Mouse (Mus musculus) midbrain, embryonic 13.5 days (tissue): ENCODE measurements around the gene C730034F03Rik. TPM values are rescaled to one million over a fixed set of nuclear protein-coding genes. Genes with fewer than 3 reads are reported as not detected.

Experiments
- ATAC-seq: fragments of 200-750 bp; cut with Nextera tagmentation; 2 replicates; pipeline ENCODE4 v1.8.0; 2017; ENCODE audit warnings: mild to moderate bottlenecking, moderate TSS enrichment, moderate library complexity
- H3K27ac ChIP-seq: fragments of 300-500 bp; sonication (generic); 2 replicates; pipeline ENCODE4 v1.5.1; 2015; ENCODE audit warnings: inconsistent platforms, mild to moderate bottlenecking, moderate library complexity
- H3K27me3 ChIP-seq: fragments of 300-500 bp; sonication (generic); 2 replicates; pipeline ENCODE4 v1.6.1; 2015; ENCODE audit warnings: mild to moderate bottlenecking, inconsistent platforms
- H3K36me3 ChIP-seq: fragments of 300-500 bp; sonication (generic); 2 replicates; pipeline ENCODE4 v1.6.1; 2015; ENCODE audit warnings: mild to moderate bottlenecking, inconsistent platforms
- H3K4me1 ChIP-seq: fragments of 300-500 bp; sonication (generic); replicated peaks from 2 replicates; pipeline ENCODE4 v1.6.1; 2015; ENCODE audit warnings: inconsistent platforms
- H3K4me2 ChIP-seq: fragments of 300-500 bp; sonication (generic); replicated peaks from 2 replicates; pipeline ENCODE4 v1.6.1; 2015; ENCODE audit warnings: moderate library complexity, mild to moderate bottlenecking, inconsistent platforms
- H3K4me3 ChIP-seq: fragments of 300-500 bp; sonication (generic); replicated peaks from 2 replicates; pipeline ENCODE4 v1.5.1; 2015; ENCODE audit warnings: mild to moderate bottlenecking, inconsistent platforms
- H3K9ac ChIP-seq: fragments of 300-500 bp; sonication (generic); replicated peaks from 2 replicates; pipeline ENCODE4 v1.6.1; 2015; ENCODE audit warnings: mild to moderate bottlenecking, inconsistent platforms
- H3K9me3 ChIP-seq: fragments of 300-500 bp; sonication (generic); 2 replicates; pipeline ENCODE4 v1.6.1; 2016; ENCODE audit warnings: mild to moderate bottlenecking, inconsistent platforms
- WGBS: fragments of 180-500 bp; shearing (Covaris S2); methylation state at CpG from one replicate; pipeline ENCODE4 v1.1.7; 2015; 5-methylcytosine and 5-hydroxymethylcytosine counted together
- polyA plus RNA-seq: library from polyadenylated mRNA; unstranded; fragments of >200 nt; fragmentation: Nextera tagmentation; extraction: Ambion mirVana; gene quantifications from 2 replicates; pipeline ENCODE4 v1.2.1, GENCODE M21; 2015

Gene C730034F03Rik
- polyA plus RNA-seq, 1 experiment from 2014 or later: 6.6 TPM

DNA sequence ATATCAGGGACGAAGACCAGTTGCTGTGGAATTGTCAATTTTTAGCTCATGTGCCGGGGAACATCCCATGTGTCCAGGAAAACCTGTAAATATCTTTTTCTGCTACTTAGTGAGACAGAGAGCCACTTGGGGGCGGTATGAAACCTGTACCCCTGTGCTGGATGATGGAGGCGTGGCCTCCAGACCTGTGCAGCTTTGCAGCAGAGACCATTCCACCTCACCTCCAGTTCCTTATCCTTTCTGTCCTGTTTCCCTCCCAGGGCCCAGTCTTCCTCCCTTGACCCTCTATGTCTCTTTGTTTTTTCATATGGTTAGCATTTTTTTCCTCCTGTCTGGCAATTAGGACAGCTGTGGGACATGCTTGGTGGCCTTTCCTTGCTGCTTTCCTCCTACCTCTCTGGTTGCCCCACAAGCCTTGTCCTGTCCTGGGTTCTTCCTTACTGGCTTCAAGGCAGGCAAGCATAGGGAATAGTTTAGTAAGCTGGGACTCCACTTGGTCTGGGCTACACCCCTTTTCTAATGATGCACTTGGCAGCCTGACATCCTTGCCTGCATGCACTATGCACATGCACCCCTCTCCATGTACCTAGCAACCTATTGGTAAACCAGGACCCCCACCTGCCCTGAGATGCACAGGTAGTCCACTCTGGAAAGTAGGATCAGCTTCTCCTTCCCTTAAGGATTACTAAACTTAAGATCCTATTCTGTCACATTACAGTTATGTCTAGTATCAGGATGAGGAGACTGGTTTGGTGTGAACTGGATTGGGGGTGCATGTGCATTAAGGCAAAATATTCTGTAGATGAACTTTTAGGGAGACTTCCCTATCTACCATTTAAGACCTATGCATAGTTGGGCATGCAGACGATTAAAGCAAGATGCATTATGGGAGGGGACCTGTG lies 34.2 kb downstream of the C730034F03Rik start:
- Histone ChIP-seq H3K36me3 (peaks cover 48% of the 10 kb centered on the region), H3K27me3 (no peaks in the 10 kb centered on the region), H3K4me1 (peaks cover 14% of the 10 kb centered on the region), H3K27ac (no peak overlapping the region), H3K4me2 (no peak overlapping the region), H3K4me3 (no peak overlapping the region), H3K9ac (no peak overlapping the region), H3K9me3 (no peaks in the 10 kb centered on the region)
- ATAC-seq: no peak
- 69% methylated on average over 5 of the region's 5 CpGs for WGBS

GRCm38 (mm10) chr15:89465052-89465451 lies 35.7 kb downstream of the C730034F03Rik start:
- H3K9ac ChIP-seq: no peak overlapping the region
- peaks cover 34% of the 10 kb centered on the region for H3K36me3 ChIP-seq
- H3K4me2 ChIP-seq: no peak overlapping the region
- peak overlapping the region; percentile 8 for H3K27ac ChIP-seq
- no peaks in the 10 kb centered on the region for H3K27me3 ChIP-seq
- H3K4me1 ChIP-seq: peaks cover 11% of the 10 kb centered on the region
- peak; percentile 73 for ATAC-seq
- H3K4me3 ChIP-seq: no peak overlapping the region
- H3K9me3 ChIP-seq: no peaks in the 10 kb centered on the region
- 0% methylated on average over 1 of the region's 1 CpGs for WGBS

DNA sequence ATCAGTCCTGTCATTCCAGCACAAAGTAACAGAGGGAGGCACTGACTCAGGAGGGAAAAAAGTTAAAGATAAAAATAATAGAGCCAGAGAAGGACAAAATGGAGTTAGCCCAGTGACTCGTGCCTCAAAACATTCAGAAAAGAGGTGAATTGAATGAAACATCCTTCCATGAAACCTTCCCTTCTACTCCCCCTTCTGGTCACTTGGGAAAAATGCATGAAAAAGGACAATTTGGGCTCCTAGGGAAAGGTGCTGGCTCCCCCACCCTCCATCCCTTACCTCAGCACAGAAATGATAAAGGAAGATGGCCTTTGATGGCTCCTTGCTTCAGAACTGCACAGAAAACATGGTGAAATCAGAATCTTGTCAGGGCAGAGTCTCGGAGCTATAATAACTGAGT lies 39.2 kb downstream of the C730034F03Rik start:
- WGBS: 32% methylated on average over 2 of the region's 2 CpGs
- no peak overlapping the region for H3K9ac ChIP-seq

GRCm38 (mm10) chr15:89471476-89471875 lies 42.1 kb downstream of the C730034F03Rik start:
- no peak for ATAC-seq
- Histone ChIP-seq H3K4me1 (peaks cover 12% of the 10 kb centered on the region), H3K4me2 (no peak overlapping the region), H3K27me3 (no peaks in the 10 kb centered on the region), H3K4me3 (no peak overlapping the region), H3K36me3 (no peaks in the 10 kb centered on the region), H3K9me3 (no peaks in the 10 kb centered on the region), H3K9ac (no peak overlapping the region), H3K27ac (no peak overlapping the region)
- WGBS: 91% methylated on average over 4 of the region's 4 CpGs

More for the DNA sequence above, 39.2 kb downstream of the C730034F03Rik start:
- ATAC-seq: no peak
- no peak overlapping the region for H3K4me2 ChIP-seq
- peaks cover under 1% of the 10 kb centered on the region; the same call in 1 of the 2 replicates for H3K36me3 ChIP-seq
- H3K4me1 ChIP-seq: peaks cover 11% of the 10 kb centered on the region
- H3K27me3 ChIP-seq: no peaks in the 10 kb centered on the region
- no peak overlapping the region for H3K27ac ChIP-seq
- H3K4me3 ChIP-seq: no peak overlapping the region
- H3K9me3 ChIP-seq: no peaks in the 10 kb centered on the region

DNA sequence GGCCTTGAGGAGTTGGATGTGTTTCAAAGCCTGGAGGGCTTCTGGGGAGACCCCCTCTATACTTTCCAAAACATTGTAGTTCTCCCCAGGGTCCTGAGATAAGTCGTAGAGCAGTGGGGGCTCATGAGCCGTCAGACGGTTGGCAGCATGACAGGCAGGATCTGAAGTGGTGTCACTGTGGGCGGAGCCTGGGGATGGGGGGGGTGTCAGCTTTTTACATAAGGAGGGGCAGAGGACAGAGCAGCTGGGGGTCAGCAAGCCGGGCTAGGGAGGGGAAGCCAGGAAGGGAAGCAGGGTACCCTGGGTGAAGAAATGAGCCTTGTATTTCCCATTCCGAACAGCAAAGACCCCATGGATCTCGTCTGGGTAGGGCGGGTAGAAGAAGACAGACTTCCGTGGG lies 44.0 kb downstream of the C730034F03Rik start:
- H3K4me2 ChIP-seq: no peak overlapping the region
- no peak overlapping the region for H3K4me3 ChIP-seq
- ATAC-seq: no peak
- H3K36me3 ChIP-seq: no peaks in the 10 kb centered on the region
- H3K27ac ChIP-seq: no peak overlapping the region
- H3K9ac ChIP-seq: no peak overlapping the region
- no peaks in the 10 kb centered on the region for H3K9me3 ChIP-seq
- H3K27me3 ChIP-seq: peaks cover 5% of the 10 kb centered on the region; the same call in 1 of the 2 replicates
- peaks cover 17% of the 10 kb centered on the region for H3K4me1 ChIP-seq
- WGBS: 82% methylated on average over 9 of the region's 9 CpGs

DNA sequence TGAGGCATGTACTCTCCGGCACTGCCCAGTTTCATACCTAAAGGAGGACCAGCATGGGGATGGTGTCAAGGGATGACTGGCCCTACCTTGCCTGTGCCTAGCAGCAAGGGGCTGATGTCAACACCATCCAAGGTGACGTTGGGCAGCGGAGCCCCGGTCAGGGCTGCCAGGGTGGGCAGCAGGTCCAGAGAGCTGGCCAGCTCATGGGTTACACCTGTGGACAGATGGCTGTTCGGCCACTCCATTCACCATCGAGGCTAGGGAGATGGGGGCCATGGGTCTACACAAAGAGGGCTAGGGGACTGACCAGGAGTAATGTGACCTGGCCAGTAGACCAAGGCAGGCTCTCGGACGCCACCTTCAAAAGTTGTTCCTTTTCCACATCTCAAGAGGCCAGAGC lies 44.5 kb downstream of the C730034F03Rik start:
- Histone ChIP-seq H3K9ac (no peak overlapping the region), H3K27ac (no peak overlapping the region), H3K4me2 (no peak overlapping the region), H3K4me1 (peaks cover 17% of the 10 kb centered on the region), H3K36me3 (no peaks in the 10 kb centered on the region), H3K4me3 (no peak overlapping the region), H3K27me3 (peaks cover 5% of the 10 kb centered on the region; the same call in 1 of the 2 replicates), H3K9me3 (no peaks in the 10 kb centered on the region)
- no peak for ATAC-seq
- WGBS: 96% methylated on average over 8 of the region's 8 CpGs

GRCm38 (mm10) chr15:89474596-89475292 lies 45.4 kb downstream of the C730034F03Rik start:
- no peaks in the 10 kb centered on the region for H3K36me3 ChIP-seq
- H3K4me1 ChIP-seq: peaks cover 17% of the 10 kb centered on the region
- peaks cover 5% of the 10 kb centered on the region; the same call in 1 of the 2 replicates for H3K27me3 ChIP-seq
- H3K4me3 ChIP-seq: no peak overlapping the region
- no peak for ATAC-seq
- H3K27ac ChIP-seq: no peak overlapping the region
- peak overlapping the region; percentile 84 for H3K4me2 ChIP-seq
- H3K9ac ChIP-seq: no peak overlapping the region
- no peaks in the 10 kb centered on the region for H3K9me3 ChIP-seq
- WGBS: 95% methylated on average over 19 of the region's 19 CpGs

DNA sequence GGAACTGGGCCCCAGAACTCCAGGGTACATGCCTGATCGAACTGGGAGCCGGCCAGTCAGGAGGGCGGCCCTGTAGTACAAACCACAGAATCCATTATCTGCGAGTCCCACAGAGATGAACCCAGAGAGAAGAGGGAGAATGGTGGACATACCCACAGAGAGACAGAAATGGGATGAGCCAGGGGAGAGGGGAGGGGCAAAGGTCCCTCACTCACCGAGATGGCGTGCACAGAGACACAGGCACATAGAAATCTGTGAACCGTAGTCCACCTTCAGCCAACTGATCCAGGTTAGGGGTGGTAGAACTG lies 45.9 kb downstream of the C730034F03Rik start:
- Histone ChIP-seq H3K4me1 (peaks cover 17% of the 10 kb centered on the region), H3K27me3 (peaks cover 5% of the 10 kb centered on the region; the same call in 1 of the 2 replicates), H3K36me3 (no peaks in the 10 kb centered on the region), H3K9ac (peak overlapping the region; percentile 70), H3K4me3 (peak overlapping the region; percentile 62), H3K27ac (no peak overlapping the region), H3K4me2 (peak overlapping the region; percentile 84), H3K9me3 (no peaks in the 10 kb centered on the region)
- no peak; the same call in 1 of the 2 replicates for ATAC-seq
- 87% methylated on average over 7 of the region's 7 CpGs for WGBS

DNA sequence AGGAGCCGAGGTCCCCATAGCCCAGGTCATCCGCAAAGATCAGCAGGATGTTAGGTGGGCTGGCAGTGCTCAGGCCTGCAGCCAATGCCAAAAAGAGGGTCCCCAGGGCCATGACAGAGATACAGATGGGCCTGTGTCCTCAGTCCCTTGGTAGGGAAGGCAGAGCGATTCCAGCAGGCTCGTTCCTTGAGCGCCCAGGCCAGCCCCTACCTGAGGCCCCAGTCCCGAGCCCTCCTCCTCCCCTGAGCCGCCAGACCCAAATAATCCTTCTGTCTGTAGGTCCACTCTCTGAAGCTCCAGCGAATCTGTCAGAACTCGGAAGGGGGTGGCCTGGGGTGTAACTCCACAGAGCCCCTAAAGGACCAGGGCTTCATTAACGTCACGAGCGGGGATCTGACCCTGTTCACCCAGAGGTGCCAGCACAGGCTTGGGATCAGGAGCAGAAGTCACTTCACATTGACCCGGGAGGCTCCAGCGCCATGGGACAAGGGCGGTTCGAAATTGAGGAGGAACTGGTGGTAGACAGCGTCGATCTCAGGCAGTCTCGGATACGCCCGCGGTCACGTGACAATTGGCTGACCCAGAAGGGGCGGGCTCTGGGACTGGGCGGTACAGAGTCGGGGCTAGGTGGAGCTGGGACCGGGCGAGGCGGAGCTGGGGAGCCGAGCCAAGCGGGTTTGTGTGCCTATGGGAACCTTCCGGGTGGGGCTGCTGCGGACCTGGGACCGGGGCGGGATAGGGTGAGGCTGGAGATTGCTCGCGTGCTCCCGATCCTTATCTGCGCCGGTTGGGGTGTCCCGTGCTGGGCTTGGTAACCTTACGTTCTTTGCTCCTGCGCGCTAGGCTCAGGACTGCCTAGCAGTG lies 46.5 kb downstream of the C730034F03Rik start:
- Histone ChIP-seq H3K9me3 (no peaks in the 10 kb centered on the region), H3K4me2 (peak overlapping the region; percentile 84), H3K9ac (peak overlapping the region; percentile 70), H3K27me3 (peaks cover 5% of the 10 kb centered on the region; the same call in 1 of the 2 replicates), H3K4me3 (peak overlapping the region; percentile 62), H3K27ac (peak overlapping the region; percentile 77), H3K4me1 (peaks cover 17% of the 10 kb centered on the region), H3K36me3 (no peaks in the 10 kb centered on the region)
- ATAC-seq: peak; percentile 98
- WGBS: 9% methylated on average over 44 of the region's 44 CpGs

GRCm38 (mm10) chr15:89476475-89476815 lies 47.1 kb downstream of the C730034F03Rik start:
- Histone ChIP-seq H3K4me2 (peak overlapping the region; percentile 84), H3K36me3 (no peaks in the 10 kb centered on the region), H3K27ac (peak overlapping the region; percentile 77), H3K9me3 (no peaks in the 10 kb centered on the region), H3K9ac (peak overlapping the region; percentile 70), H3K4me1 (peaks cover 17% of the 10 kb centered on the region), H3K4me3 (peak overlapping the region; percentile 62), H3K27me3 (peaks cover 5% of the 10 kb centered on the region; the same call in 1 of the 2 replicates)
- WGBS: 9% methylated on average over 5 of the region's 5 CpGs
- ATAC-seq: no peak

DNA sequence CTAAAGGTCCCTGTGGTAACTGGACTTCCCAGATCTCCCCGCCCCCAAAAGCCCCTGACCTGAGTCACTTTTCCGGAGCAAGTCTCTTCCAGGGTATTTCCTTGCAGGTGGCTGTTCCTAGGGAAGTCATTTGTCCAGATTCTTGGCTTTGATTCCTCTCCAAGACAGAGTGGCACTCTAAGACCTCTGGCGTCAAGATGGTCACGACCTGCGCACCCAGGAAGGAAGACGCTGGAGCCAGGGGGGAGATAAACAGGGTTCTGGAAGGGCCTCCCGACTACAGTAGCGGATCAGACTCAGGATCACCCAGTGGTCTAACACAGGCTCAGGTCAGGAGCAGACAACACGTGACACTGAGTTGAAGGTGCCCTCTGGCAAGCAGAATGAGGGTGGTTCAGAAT lies 47.7 kb downstream of the C730034F03Rik start, which contains the start of gene Arsa:
Gene Arsa, minus strand, starts transcription at position 335 of the 401 bp plus-strand sequence.
- ATAC-seq: no peak
- Histone ChIP-seq H3K4me3 (peak within 1 kb of the TSS; percentile 62), H3K9ac (peak within 1 kb of the TSS; percentile 70), H3K27ac (peak within 1 kb of the TSS; percentile 77), H3K27me3 (peaks cover 5% of the 10 kb centered on the region; the same call in 1 of the 2 replicates), H3K4me1 (peaks cover 17% of the 10 kb centered on the region), H3K36me3 (no peaks in the 10 kb centered on the region), H3K9me3 (peaks cover 3% of the 10 kb centered on the region; the same call in 1 of the 2 replicates), H3K4me2 (peak within 1 kb of the TSS; percentile 84)
- 35% methylated on average over 9 of the region's 9 CpGs for WGBS
